Mouse (Mus musculus) activated CD4-positive, CD25-positive, alpha-beta regulatory T cell, adult 4 months (primary cell): ENCODE results near the gene Hoxc8. TPM values are rescaled to one million over a fixed set of nuclear protein-coding genes. Genes with fewer than 3 reads are reported as not detected.

Experiments
- ATAC-seq: one replicate; pipeline ENCODE4 v1.8.0; 2017
- polyA plus RNA-seq, 2 experiments: library from polyadenylated mRNA; unstranded; fragments of 100-300 nt; shearing (Covaris generic); gene quantifications; one replicate each; pipeline ENCODE4 v1.2.1; 2017

Gene Hoxc8
- polyA plus RNA-seq, 2 experiments from 2014 or later: 0.15 TPM; not detected in 1

DNA sequence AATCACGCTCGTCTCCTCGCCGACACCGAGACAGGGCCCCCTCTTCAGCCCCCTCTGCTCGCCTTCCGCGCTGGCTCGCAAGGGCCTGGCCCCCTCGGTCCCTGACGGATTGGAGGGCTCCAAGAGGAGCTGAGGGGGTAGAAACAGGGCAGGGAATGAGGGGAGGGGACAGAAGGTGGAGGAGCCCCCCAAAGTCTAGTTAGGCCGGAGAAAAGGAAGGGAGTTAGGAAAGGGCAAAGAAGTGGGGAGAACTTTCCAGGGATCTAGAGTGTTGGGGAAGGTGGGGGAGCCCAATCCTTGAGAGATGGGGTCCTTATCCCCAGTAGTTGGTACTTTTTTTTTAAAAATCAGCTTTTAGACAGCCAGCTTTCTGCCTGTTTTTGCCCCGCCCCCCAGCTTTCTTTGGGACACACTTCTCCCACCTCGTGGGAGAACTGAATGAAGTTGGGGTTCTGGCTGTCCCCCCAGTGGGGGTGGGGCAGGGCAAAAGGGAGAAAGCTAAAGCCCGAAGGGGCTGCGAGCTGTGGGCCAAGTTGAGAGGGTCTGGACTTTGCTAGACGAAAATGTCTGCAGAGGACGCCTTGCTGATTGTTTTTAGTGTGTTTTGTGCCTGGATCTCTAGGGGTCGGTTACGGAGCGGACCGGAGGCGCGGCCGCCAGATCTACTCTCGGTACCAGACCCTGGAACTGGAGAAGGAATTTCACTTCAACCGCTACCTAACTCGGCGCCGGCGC is 19.9 kb downstream of the Hoxc8 start:
- ATAC-seq: no peak

- ATAC-seq: no peak
Measured at GRCm38 (mm10) chr15:103010847-103011555, 20.6 kb downstream of the Hoxc8 start.

GRCm38 (mm10) chr15:103011928-103012486 is 21.6 kb downstream of the Hoxc8 start:
- no peak for ATAC-seq

DNA sequence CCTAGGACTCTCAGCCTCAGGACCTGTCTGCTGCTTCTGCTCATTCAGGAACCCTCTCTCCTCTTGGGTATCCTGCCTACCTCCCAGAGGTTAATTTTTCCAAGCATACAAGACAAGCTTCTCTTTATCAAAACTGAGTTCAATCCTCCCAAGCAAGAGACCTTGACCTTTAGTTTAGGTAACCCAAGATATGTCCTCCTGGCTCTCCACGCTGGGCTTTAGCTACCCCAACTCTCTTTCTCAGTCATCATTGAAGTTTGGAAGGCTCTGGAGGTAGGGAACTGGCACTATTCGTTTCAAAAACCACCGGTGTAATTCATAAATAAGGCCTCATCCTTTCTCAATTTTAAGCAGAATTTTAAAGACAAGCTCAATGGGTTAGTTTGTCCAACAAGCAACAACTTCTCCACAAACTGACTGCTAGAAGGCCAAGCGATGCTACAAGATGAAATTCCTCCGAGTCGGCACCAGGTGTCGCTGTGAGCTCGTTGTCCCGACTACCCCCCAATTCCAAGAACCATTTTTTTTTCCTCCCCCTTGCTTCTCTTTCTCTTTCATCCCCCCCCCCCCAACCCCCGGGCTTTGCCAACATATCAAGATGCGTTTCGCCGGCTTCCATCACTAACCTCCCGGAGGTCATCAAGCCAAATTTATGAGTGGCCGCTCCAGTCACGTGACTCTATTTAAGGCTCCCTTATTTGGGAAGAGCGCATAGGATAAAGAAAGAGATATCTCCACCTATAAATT is 23.0 kb downstream of the Hoxc8 start:
- no peak for ATAC-seq

GRCm38 (mm10) chr15:103014166-103015008 is 24.0 kb downstream of the Hoxc8 start:
- no peak for ATAC-seq

- no peak for ATAC-seq
Measured at GRCm38 (mm10) chr15:103015009-103015399, 24.6 kb downstream of the Hoxc8 start.

- no peak for ATAC-seq
Measured at GRCm38 (mm10) chr15:103015406-103016166, 25.2 kb downstream of the Hoxc8 start.

- no peak for ATAC-seq
Measured at GRCm38 (mm10) chr15:103018636-103019035, 28.2 kb downstream of the Hoxc8 start, which contains the start of gene Hoxc4. TSS of gene Hoxc4 (plus strand) at chr15:103018934.

- ATAC-seq: no peak
Measured at GRCm38 (mm10) chr15:103020899-103021418, 30.6 kb downstream of the Hoxc8 start.

GRCm38 (mm10) chr15:103021544-103021943 is 31.1 kb downstream of the Hoxc8 start:
- no peak for ATAC-seq

- no peak for ATAC-seq
Measured at GRCm38 (mm10) chr15:103024131-103024530, 33.7 kb downstream of the Hoxc8 start.

GRCm38 (mm10) chr15:103027266-103028235 is 37.1 kb downstream of the Hoxc8 start:
- no peak for ATAC-seq

DNA sequence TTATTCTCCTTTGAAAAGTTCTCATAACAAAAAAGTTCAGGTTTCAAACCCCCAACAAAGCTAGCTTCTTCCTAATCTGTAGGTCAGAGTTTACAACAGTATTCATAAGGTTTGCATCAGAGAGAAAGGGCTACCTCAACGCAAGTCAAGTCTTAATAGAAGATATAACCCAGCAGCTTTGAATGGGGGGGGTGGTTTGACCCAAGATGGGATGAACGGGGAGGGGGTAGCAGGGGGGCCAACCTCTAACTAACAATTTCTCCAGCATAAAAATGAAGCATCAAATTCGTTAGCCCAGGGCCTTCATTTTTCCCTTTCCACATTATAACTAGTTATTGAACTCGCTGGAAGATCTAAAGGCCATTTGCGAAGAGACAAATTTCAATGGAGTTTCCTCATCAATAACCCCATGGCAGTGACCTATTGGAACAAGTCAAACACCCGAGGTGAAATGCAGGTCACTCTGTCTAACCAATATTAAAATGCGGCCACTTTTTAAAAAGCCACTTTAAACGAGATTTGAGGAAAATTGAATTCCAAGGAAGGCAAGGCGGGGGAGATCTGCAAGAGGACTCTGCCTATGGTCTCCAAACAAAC is 38.6 kb downstream of the Hoxc8 start:
- no peak for ATAC-seq

DNA sequence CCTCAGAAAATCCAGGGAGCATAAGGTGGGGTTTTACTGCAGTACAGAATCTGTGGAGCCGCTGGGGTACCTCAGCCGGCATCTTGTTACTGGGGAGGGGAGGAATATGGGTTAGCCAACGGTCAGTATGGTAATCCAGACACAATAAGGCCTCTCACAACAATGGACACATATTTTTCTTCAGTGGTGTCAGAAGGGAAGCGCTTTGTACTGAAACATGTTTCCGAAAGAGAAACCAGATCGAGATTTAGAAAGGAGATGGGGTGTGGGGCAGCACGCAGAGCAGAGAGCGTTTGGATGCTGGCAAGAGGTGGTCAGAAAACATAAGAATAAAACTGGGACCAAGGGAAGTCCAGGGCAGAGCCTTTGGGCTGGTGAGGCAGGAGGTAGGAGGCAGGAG is 39.7 kb downstream of the Hoxc8 start:
- ATAC-seq: no peak

- ATAC-seq: no peak
Measured at GRCm38 (mm10) chr15:103032167-103032566, 41.8 kb downstream of the Hoxc8 start.

DNA sequence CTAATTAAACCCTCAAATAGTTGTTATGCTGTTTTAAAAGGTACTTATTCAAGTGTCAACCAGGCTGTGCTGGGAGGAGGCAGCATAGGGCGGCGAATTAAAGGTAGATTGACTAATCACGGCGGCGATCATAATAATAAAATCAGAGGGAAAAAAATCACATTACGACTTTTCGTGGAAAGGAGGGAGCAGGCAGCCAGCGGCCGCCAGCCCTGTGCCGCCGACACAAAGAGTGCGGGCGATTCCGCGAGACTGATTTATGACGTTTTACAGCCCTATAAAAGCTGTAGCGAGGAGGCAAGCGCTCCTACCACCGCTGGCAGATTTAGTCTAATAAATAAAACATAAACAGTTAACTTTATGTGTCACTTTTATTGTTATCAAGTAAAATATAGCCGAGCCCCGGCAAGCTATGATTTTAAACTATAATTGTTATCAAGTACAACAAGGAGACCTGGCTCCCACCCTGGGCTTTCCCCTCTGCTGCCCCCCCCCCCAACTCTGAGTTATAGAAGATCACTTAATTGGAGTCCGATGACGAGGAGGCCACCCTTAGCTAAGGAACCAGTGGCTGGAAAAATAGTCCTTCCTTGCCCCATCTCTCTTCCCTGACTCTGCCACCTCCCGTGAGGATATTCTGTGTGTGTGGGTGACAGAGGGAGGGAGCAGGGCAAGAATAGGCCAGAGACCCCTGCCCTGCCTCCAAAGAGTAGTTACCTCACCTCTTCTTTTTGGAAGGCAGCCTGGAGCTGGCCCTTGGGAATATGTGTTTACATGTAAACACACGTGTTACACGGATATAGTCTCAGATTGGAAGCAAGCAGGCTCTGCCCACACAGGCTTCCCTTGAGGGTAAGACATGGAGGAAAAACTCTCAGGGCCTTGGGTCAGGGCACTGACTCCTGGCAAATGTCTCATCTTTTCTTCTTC is 42.5 kb downstream of the Hoxc8 start:
- ATAC-seq: no peak

DNA sequence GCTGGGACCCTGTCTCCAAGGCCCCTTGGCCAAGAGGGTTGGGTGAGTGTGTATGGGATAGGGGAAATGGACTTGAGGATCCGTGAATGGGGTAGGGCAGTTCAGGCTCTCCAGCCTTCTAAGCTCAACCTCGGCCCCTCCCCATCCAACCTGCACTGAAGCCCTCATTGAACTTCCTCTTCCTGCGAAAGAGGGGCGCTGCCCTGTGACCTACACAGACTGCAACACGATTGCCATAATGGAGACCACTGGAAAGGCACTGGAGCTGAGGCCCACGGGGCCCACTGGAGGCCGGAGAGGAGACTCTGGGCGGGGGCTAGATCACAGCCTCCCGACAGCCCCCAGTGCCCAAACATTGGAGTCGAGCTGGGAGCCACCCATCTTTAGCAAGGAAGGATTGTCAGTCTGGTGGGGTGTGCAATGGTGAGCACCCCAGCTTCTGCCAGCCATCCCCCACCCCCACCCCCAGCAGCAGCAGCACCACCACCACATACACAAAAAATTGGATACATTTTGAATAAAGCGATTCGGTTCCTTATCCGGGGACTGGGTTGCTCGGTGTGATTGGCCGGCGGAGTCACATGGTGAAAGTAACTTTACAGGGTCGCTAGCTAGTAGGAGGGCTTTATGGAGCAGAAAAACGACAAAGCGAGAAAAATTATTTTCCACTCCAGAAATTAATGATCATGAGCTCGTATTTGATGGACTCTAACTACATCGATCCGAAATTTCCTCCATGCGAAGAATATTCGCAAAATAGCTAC is 43.8 kb downstream of the Hoxc8 start:
- no peak for ATAC-seq
